Mouse (Mus musculus): ENCODE measurements around the gene B3gat3. TPM values are rescaled to one million over a fixed set of nuclear protein-coding genes. Genes with fewer than 3 reads are reported as not detected.
A peak's percentile ranks its signal among the peaks of the same experiment; 100 is the strongest.
"Not testable (repeated sequence)": the region's sequence is repeated elsewhere in the genome, so short reads cannot be mapped to it uniquely, and the experiment has no call there.

B3gat3 gene
- 54.6 and 58.5 TPM in 2 replicates for polyA plus RNA-seq (2016; fragmentation: Nextera tagmentation; extraction: Ambion mirVana)

- Histone ChIP-seq H3K9me3 (no peaks in the 10 kb centered on the region), H3K9ac (peak within 1 kb of the TSS; percentile 76), H3K4me3 (peak within 1 kb of the TSS; percentile 72), H3K4me2 (replicated peaks) (peak within 1 kb of the TSS; percentile 82), H3K27me3 (no peaks in the 10 kb centered on the region), H3K27ac (peak within 1 kb of the TSS; percentile 89), H3K4me1 (peaks cover 9% of the 10 kb centered on the region), H3K36me3 (peaks cover 24% of the 10 kb centered on the region)
- 3% methylated on average over 50 of the region's 50 CpGs for WGBS
- peak; percentile 95 for ATAC-seq (ENCODE audit: insufficient number of reproducible peaks, insufficient read depth, low FRiP score, low TSS enrichment)
These were observed at the start of gene B3gat3 for GRCm38 (mm10) chr19:8920073-8920736. TSS of gene B3gat3 (plus strand) at chr19:8920374.

GRCm38 (mm10) chr19:8870381-8870780 is 49.8 kb upstream of the B3gat3 start:
- not testable (repeated sequence) for H3K9me3 ChIP-seq; H3K27ac ChIP-seq; H3K27me3 ChIP-seq; H3K9ac ChIP-seq; ATAC-seq (ENCODE audit: insufficient number of reproducible peaks, insufficient read depth, low FRiP score, low TSS enrichment); H3K4me1 ChIP-seq
- Histone ChIP-seq H3K4me3 (peak overlapping the region; percentile 98; the same call in 1 of the 2 replicates), H3K36me3 (peaks cover 23% of the 10 kb centered on the region), H3K4me2 (replicated peaks) (peak overlapping the region; percentile 88; the same call in 1 of the 2 replicates)
- 63% methylated on average over 3 of the region's 3 CpGs for WGBS

GRCm38 (mm10) chr19:8870838-8871237 is 49.3 kb upstream of the B3gat3 start:
- H3K27ac ChIP-seq: peak overlapping the region; percentile 84
- H3K9ac ChIP-seq: peak overlapping the region; percentile 98
- 56% methylated on average over 9 of the region's 9 CpGs for WGBS
- H3K4me2 ChIP-seq (replicated peaks): peak overlapping the region; percentile 88
- no peaks in the 10 kb centered on the region for H3K9me3 ChIP-seq
- H3K36me3 ChIP-seq: peaks cover 28% of the 10 kb centered on the region
- peaks cover 7% of the 10 kb centered on the region for H3K4me1 ChIP-seq
- H3K4me3 ChIP-seq: peak overlapping the region; percentile 98
- H3K27me3 ChIP-seq: no peaks in the 10 kb centered on the region
- ATAC-seq (ENCODE audit: insufficient number of reproducible peaks, insufficient read depth, low FRiP score, low TSS enrichment): no peak; the same call in 1 of the 2 replicates

- under 1% methylated on average over 58 of the region's 59 CpGs for WGBS
- H3K36me3 ChIP-seq: peaks cover 34% of the 10 kb centered on the region
- ATAC-seq (ENCODE audit: insufficient number of reproducible peaks, insufficient read depth, low FRiP score, low TSS enrichment): peak; percentile 95
- peak within 1 kb of the TSS; percentile 88 for H3K4me2 ChIP-seq (replicated peaks)
- no peaks in the 10 kb centered on the region for H3K27me3 ChIP-seq
- H3K9ac ChIP-seq: peak within 1 kb of the TSS; percentile 98
- H3K27ac ChIP-seq: peak within 1 kb of the TSS; percentile 84
- H3K4me1 ChIP-seq: peaks cover 7% of the 10 kb centered on the region
- H3K9me3 ChIP-seq: no peaks in the 10 kb centered on the region
- H3K4me3 ChIP-seq: peak within 1 kb of the TSS; percentile 98
These were observed 48.6 kb upstream of the B3gat3 start, which contains the start of gene Ubxn1 for GRCm38 (mm10) chr19:8871267-8872186. TSS of gene Ubxn1 (plus strand) at chr19:8871496.

- Histone ChIP-seq H3K27me3 (no peaks in the 10 kb centered on the region), H3K9me3 (no peaks in the 10 kb centered on the region), H3K4me1 (peaks cover 7% of the 10 kb centered on the region), H3K4me3 (peak overlapping the region; percentile 98), H3K27ac (no peak overlapping the region), H3K4me2 (replicated peaks) (peak overlapping the region; percentile 88), H3K36me3 (peaks cover 42% of the 10 kb centered on the region), H3K9ac (peak overlapping the region; percentile 98)
- ATAC-seq (ENCODE audit: insufficient number of reproducible peaks, insufficient read depth, low FRiP score, low TSS enrichment): no peak
- 70% methylated on average over 10 of the region's 10 CpGs for WGBS
These were observed 47.8 kb upstream of the B3gat3 start for GRCm38 (mm10) chr19:8872266-8872840.

- ATAC-seq (ENCODE audit: insufficient number of reproducible peaks, insufficient read depth, low FRiP score, low TSS enrichment): no peak
- Histone ChIP-seq H3K4me3 (no peak overlapping the region), H3K36me3 (peaks cover 45% of the 10 kb centered on the region), H3K9ac (no peak overlapping the region), H3K9me3 (no peaks in the 10 kb centered on the region), H3K4me2 (replicated peaks) (no peak overlapping the region), H3K27me3 (no peaks in the 10 kb centered on the region), H3K4me1 (peaks cover 14% of the 10 kb centered on the region), H3K27ac (no peak overlapping the region)
- WGBS: 95% methylated on average over 7 of the region's 7 CpGs
These were observed 45.1 kb upstream of the B3gat3 start for GRCm38 (mm10) chr19:8875031-8875430.

- peaks cover 9% of the 10 kb centered on the region; the same call in 1 of the 2 replicates for H3K4me1 ChIP-seq
- H3K4me2 ChIP-seq (replicated peaks): peak within 1 kb of the TSS; percentile 82
- peak within 1 kb of the TSS; percentile 89 for H3K9ac ChIP-seq
- peak within 1 kb of the TSS; percentile 68 for H3K4me3 ChIP-seq
- H3K36me3 ChIP-seq: peaks cover 21% of the 10 kb centered on the region
- peak within 1 kb of the TSS; percentile 71 for H3K27ac ChIP-seq
- peak; percentile 95 for ATAC-seq (ENCODE audit: insufficient number of reproducible peaks, insufficient read depth, low FRiP score, low TSS enrichment)
- no peaks in the 10 kb centered on the region for H3K9me3 ChIP-seq
- under 1% methylated on average over 42 of the region's 42 CpGs for WGBS
- H3K27me3 ChIP-seq: no peaks in the 10 kb centered on the region
These were observed 39.7 kb upstream of the B3gat3 start, which contains the start of gene Uqcc3 for GRCm38 (mm10) chr19:8880311-8881033. TSS of gene Uqcc3 (minus strand) at chr19:8880923.

- 20% methylated on average over 3 of the region's 3 CpGs for WGBS
- peaks cover 16% of the 10 kb centered on the region for H3K36me3 ChIP-seq
- no peaks in the 10 kb centered on the region for H3K27me3 ChIP-seq
- peak overlapping the region; percentile 82 for H3K4me2 ChIP-seq (replicated peaks)
- no peaks in the 10 kb centered on the region for H3K9me3 ChIP-seq
- H3K9ac ChIP-seq: peak overlapping the region; percentile 89
- H3K4me3 ChIP-seq: peak overlapping the region; percentile 68
- peaks cover 9% of the 10 kb centered on the region; the same call in 1 of the 2 replicates for H3K4me1 ChIP-seq
- H3K27ac ChIP-seq: no peak overlapping the region
- ATAC-seq (ENCODE audit: insufficient number of reproducible peaks, insufficient read depth, low FRiP score, low TSS enrichment): no peak
These were observed 39.2 kb upstream of the B3gat3 start for GRCm38 (mm10) chr19:8881034-8881392.

- Histone ChIP-seq H3K4me1 (peaks cover 16% of the 10 kb centered on the region; the same call in 1 of the 2 replicates), H3K9me3 (no peaks in the 10 kb centered on the region)
- 78% methylated on average over 3 of the region's 3 CpGs for WGBS
These were observed 36.6 kb upstream of the B3gat3 start, which contains the start of the genes Lbhd1 and Gm49403 for GRCm38 (mm10) chr19:8883616-8884015. TSS of gene Lbhd1 (plus strand) at chr19:8883732. TSS of gene Gm49403 (plus strand) at chr19:8883930.

GRCm38 (mm10) chr19:8886916-8887584 is 33.1 kb upstream of the B3gat3 start:
- H3K36me3 ChIP-seq: peaks cover 14% of the 10 kb centered on the region
- no peak overlapping the region for H3K9ac ChIP-seq
- peaks cover 10% of the 10 kb centered on the region; the same call in 1 of the 2 replicates for H3K4me1 ChIP-seq
- no peaks in the 10 kb centered on the region for H3K27me3 ChIP-seq
- peak overlapping the region; percentile 69; the same call in 1 of the 2 replicates for H3K4me3 ChIP-seq
- peak overlapping the region; percentile 85; the same call in 1 of the 2 replicates for H3K27ac ChIP-seq
- H3K4me2 ChIP-seq (replicated peaks): peak overlapping the region; percentile 81
- 35% methylated on average over 1 of the region's 1 CpGs for WGBS
- no peak for ATAC-seq (ENCODE audit: insufficient number of reproducible peaks, insufficient read depth, low FRiP score, low TSS enrichment)
- H3K9me3 ChIP-seq: no peaks in the 10 kb centered on the region

More at GRCm38 (mm10) chr19:8883616-8884015, 36.6 kb upstream of the B3gat3 start, which contains the start of the genes Lbhd1 and Gm49403:
- no peak within 1 kb of the TSS for H3K4me3 ChIP-seq
- no peak for ATAC-seq (ENCODE audit: insufficient number of reproducible peaks, insufficient read depth, low FRiP score, low TSS enrichment)
- H3K4me2 ChIP-seq (replicated peaks): no peak within 1 kb of the TSS
- H3K27me3 ChIP-seq: no peaks in the 10 kb centered on the region
- H3K9ac ChIP-seq: no peak within 1 kb of the TSS
- no peak within 1 kb of the TSS for H3K27ac ChIP-seq
- H3K36me3 ChIP-seq: no peaks in the 10 kb centered on the region

All from embryonic facial prominence, embryonic 12.5 days (tissue).